Mouse (Mus musculus): ENCODE measurements around the gene Pde3a.
A peak's percentile ranks its signal among the peaks of the same experiment; 100 is the strongest.

Gene Pde3a

GRCm38 (mm10) chr6:141248691-141249584 lies at the start of gene Pde3a:
Gene Pde3a, plus strand, starts transcription at chr6:141249269.
- DNase-seq (ENCODE audit: low spot score in 2 of 2) = peak in 1 of 2 experiments; percentile 22

- no peak for DNase-seq (ENCODE audit: low spot score in 2 of 2)
These were observed 48.9 kb upstream of the Pde3a start for GRCm38 (mm10) chr6:141200173-141200615.

- DNase-seq (ENCODE audit: low spot score in 2 of 2) = no peak
These were observed 41.5 kb upstream of the Pde3a start for GRCm38 (mm10) chr6:141207531-141207930.

GRCm38 (mm10) chr6:141208283-141208872 lies 40.7 kb upstream of the Pde3a start:
- no peak for DNase-seq (ENCODE audit: low spot score in 2 of 2)

GRCm38 (mm10) chr6:141210021-141210420 lies 39.0 kb upstream of the Pde3a start:
- no peak for DNase-seq (ENCODE audit: low spot score in 2 of 2)

GRCm38 (mm10) chr6:141221081-141221480 lies 28.0 kb upstream of the Pde3a start:
- DNase-seq (ENCODE audit: low spot score in 2 of 2) = no peak

- peak in 1 of 2 experiments; percentile 21 for DNase-seq (ENCODE audit: low spot score in 2 of 2)
These were observed 22.0 kb upstream of the Pde3a start for GRCm38 (mm10) chr6:141226851-141227657.

GRCm38 (mm10) chr6:141227658-141228005 lies 21.4 kb upstream of the Pde3a start:
- no peak for DNase-seq (ENCODE audit: low spot score in 2 of 2)

- DNase-seq (ENCODE audit: low spot score in 2 of 2) = no peak
These were observed 16.2 kb upstream of the Pde3a start for GRCm38 (mm10) chr6:141232756-141233382.

GRCm38 (mm10) chr6:141241809-141242208 lies 7.3 kb upstream of the Pde3a start:
- DNase-seq (ENCODE audit: low spot score in 2 of 2) = no peak

- DNase-seq (ENCODE audit: low spot score in 2 of 2) = no peak
These were observed 4.0 kb upstream of the Pde3a start for GRCm38 (mm10) chr6:141245089-141245488.

GRCm38 (mm10) chr6:141246391-141246790 lies 2.7 kb upstream of the Pde3a start:
- DNase-seq (ENCODE audit: low spot score in 2 of 2) = no peak

GRCm38 (mm10) chr6:141248081-141248480 lies 988 bp upstream of the Pde3a start:
- DNase-seq (ENCODE audit: low spot score in 2 of 2) = no peak

- DNase-seq (ENCODE audit: low spot score in 2 of 2) = peak; percentile 75 to 83
These were observed 671 bp downstream of the Pde3a start for GRCm38 (mm10) chr6:141249585-141250295.

- DNase-seq (ENCODE audit: low spot score in 2 of 2) = peak in 1 of 2 experiments; percentile 51
These were observed 1.2 kb downstream of the Pde3a start for GRCm38 (mm10) chr6:141250296-141250629.

- no peak for DNase-seq (ENCODE audit: low spot score in 2 of 2)
These were observed 1.9 kb downstream of the Pde3a start for GRCm38 (mm10) chr6:141250984-141251383.

GRCm38 (mm10) chr6:141252520-141252919 lies 3.5 kb downstream of the Pde3a start:
- DNase-seq (ENCODE audit: low spot score in 2 of 2) = no peak

GRCm38 (mm10) chr6:141254956-141255355 lies 5.9 kb downstream of the Pde3a start:
- DNase-seq (ENCODE audit: low spot score in 2 of 2) = no peak

GRCm38 (mm10) chr6:141256896-141257295 lies 7.8 kb downstream of the Pde3a start:
- no peak for DNase-seq (ENCODE audit: low spot score in 2 of 2)

GRCm38 (mm10) chr6:141257434-141258202 lies 8.5 kb downstream of the Pde3a start:
- no peak for DNase-seq (ENCODE audit: low spot score in 2 of 2)

All from heart, adult 9 months (tissue).